Mouse (Mus musculus) thymus, adult 2 months (tissue): ENCODE data around the gene Vps72.

Experiments used
- CTCF ChIP-seq: fragments of 200-500 bp; IDR thresholded peaks from 2 replicates; pipeline ENCODE4 v1.5.1; 2012; ENCODE audit warnings: mild to moderate bottlenecking, control low read depth, low read length, moderate library complexity, borderline replicate concordance; ENCODE audit not compliant: control insufficient read depth, poor library complexity, insufficient read depth; ENCODE audit errors: extremely low read depth
- POLR2A ChIP-seq: fragments of 200-500 bp; IDR thresholded peaks from 2 replicates; pipeline ENCODE4 v1.6.1; 2012; ENCODE audit warnings: mild to moderate bottlenecking, low read length, control low read depth, moderate library complexity; ENCODE audit not compliant: control insufficient read depth, poor library complexity, insufficient read depth; ENCODE audit errors: extremely low read depth

DNA sequence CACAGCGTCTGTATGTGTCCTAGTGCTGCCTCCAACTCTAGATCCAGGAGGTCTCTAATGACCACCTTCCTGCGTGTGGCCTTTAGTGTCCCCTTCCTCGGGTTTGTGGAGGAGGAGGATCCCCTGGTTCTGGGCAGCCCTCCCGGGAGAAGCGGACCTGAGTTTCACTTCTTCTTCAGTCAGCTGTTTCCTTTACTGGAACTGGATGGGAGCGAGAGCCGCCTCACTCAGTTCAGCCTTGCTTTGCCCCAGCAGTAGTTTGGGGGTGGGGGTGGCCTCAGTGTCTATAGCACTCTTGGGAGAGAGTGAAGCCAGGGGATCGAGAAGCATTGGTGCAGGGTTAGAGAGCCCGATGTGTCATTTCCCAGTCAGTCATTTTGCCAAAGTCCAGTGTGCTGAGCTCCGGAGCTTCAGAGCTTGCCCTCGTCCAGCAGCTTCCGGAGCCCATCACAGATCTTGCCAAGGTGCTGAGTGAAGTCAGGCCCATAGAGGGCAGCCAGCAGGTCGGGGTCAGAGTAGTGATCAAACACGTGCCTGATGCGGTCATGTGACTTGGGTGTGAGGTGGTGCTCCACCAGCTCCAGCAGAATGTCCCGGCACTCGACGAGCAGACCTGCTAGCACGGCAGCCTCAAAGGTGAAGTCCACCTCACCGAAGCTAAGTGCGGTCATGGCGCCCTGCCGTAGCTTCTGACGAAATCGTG lies 28.9 kb downstream of the Vps72 start:
- TF ChIP-seq POLR2A (no peak), CTCF (no peak)
